Mouse (Mus musculus) WW6 (cell line): Measurements from ENCODE around the gene Ccdc188.

Experiments
- DNase-seq: peaks from one replicate; pipeline ENCODE4 v3.0.0-alpha.2; 2013; ENCODE audit warnings: low read depth, low spot score

Gene Ccdc188

GRCm38 (mm10) chr16:18234671-18235388 is 17.2 kb downstream of the Ccdc188 start, which contains the start of gene Zdhhc8:
TSS of gene Zdhhc8 (minus strand) at chr16:18235136.
- DNase-seq, result no peak

DNA sequence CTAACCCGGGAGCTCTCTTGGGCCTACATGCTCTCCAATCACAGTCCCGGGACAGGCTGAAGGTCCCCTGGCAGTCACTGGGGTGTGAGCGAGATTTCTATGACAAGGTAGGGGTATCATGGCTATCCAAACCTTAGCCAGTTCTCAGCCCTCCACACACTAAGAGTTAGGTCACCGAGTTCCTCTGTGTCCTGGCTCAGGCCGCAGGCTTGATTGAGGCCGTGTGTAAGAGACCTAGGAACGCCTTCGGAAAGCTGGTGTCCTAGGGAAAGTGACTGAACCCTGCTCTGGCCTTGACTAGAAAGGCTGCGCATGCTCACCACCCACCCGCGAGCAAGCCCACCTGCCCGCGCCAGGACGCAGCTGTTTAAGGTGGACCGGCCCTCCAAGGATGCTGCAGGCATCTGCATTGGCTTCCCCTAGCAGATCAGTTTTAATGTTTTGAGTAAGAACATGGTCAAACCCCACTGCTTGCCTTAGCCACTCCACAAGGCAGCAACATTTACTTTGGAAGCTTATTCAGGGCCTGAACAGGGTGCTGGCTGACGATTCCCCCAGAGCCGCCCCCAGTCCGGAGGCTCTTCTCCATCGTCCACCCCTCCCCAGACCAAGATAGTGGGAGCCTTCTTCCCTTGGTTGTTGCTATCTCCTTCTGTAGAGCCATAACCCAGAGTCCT is 17.8 kb downstream of the Ccdc188 start:
- no peak for DNase-seq

DNA sequence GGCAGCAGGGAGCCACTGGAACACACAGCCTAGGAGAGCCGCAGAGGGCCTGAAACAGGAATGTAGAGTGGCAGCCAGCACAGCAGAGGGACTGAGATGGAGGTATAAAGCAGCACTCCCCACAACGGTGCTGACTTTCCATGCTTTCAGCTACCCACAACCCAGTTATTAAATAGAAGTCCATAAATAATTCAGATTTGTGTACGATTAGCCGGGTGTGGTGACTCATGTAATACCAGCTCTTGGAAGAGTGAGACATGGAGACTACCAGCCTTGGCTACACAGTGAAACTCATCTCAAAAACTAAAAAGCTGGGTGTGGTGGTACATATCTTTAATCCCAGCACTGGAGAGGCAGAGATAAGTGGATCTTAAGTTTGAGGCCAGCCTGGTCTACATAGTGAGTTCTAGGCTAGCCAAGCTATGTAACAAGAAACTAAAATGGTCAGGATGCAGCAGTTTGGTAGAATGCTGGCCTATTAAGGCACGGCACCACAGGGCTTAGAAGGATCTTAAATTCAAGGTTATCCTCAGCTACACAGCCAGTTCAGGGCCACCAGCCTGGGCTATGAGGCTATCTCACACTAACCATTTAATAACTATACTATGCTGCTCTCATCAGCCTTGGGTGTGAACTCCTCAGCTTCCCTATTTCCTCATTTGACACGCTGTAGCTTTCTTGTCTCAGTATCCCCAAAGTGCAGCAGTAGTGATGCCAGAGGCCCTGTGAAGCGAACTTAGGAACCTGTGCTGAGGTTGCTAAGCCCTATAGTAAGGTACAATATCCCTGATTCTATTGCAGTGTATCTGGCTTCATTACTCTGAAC is 19.2 kb downstream of the Ccdc188 start:
- no peak for DNase-seq

DNA sequence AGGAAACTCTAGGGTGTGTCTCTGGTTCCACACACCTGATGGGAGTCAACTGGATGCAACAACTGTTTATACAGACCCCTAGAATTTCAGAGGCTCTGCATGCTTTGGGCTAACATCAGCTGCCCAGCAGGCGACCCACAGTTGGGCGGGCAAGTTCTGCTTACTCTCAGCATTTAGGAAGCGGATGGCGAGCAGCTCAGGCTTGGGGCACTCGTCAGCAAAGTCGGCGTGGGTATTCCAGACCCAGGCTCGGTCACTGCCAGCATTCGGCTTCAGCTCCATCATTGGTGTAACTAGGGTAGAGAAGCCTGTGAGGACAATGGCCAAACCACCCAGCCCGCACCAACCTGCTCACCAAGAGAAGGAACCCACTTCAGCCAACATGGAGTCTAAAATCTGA is 23.9 kb downstream of the Ccdc188 start:
- DNase-seq, result no peak

GRCm38 (mm10) chr16:18247521-18248399 is 30.1 kb downstream of the Ccdc188 start:
- DNase-seq, result no peak

- peak; percentile 96 for DNase-seq
Measured at GRCm38 (mm10) chr16:18248433-18249363, 31.0 kb downstream of the Ccdc188 start, which contains the start of the genes Trmt2a and Ranbp1. TSS of gene Trmt2a (plus strand) at chr16:18248679. TSS of gene Ranbp1 (minus strand) at chr16:18248732.

DNA sequence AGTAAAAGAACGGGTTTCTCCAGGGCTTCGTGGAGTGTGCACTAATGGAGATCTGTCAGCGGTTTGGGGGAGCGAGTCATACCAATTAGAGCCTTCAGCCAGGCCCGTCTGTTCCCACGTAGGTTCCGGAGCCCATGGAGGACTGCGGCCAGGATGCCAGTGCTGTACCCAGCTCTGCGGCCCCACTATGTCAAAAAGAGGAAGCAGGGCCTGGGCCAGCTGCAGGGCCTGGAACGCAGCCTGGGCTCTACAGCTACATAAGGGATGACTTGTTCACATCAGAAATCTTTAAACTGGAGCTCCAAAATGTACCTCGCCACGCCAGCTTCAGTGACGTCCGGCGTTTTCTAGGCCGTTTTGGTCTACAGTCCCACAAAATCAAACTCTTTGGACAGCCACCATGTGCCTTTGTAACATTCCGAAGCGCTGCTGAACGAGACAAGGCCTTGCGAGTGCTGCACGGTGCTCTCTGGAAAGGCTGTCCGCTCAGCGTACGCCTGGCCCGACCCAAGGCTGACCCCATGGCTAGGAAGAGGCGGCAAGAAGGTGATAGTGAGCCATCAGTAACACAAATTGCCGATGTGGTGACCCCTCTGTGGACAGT is 31.8 kb downstream of the Ccdc188 start:
- DNase-seq, result no peak

GRCm38 (mm10) chr16:18250231-18250630 is 32.6 kb downstream of the Ccdc188 start:
- no peak for DNase-seq

GRCm38 (mm10) chr16:18250828-18251790 is 33.4 kb downstream of the Ccdc188 start:
- no peak for DNase-seq

DNA sequence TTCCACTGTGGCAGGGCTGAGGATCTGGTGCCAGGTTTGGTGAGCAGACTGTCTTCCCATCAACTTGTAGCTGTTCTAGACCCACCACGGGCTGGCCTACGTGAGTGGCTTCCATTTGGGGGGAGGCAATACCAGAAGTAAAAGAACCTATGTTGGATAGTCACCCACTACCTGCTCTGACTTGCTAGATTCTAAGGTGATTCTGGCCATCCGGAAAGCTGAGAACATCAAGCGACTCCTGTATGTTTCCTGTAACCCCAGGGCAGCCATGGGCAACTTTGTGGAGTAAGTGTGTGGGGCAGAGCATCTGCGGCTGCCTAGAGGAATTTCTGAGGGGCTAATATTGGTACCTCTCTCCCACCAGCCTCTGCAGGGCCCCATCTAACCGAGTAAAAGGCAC is 35.1 kb downstream of the Ccdc188 start:
- DNase-seq, result no peak

DNA sequence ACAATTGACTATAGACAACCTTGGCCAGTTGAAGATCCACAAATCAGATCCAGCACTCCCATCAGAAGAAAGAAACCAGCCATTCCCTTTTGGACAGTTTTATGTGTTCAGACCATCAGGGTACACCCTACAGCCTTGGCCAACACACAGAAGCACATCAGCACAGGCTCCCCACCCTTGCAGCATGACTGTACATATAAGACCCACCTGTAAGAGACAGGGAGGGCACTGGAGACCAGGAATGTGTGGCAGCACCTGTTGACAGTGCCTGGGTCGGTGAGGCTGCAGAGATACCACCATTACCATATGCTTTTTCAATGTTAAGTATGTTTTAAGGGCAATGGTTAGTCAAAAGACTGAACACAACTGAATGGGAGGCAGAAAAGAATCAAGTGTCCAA is 36.2 kb downstream of the Ccdc188 start:
- DNase-seq, result no peak

GRCm38 (mm10) chr16:18258221-18258620 is 40.5 kb downstream of the Ccdc188 start, which contains the start of gene Gm49776:
TSS of gene Gm49776 (minus strand) at chr16:18258321.
- no peak for DNase-seq

- no peak for DNase-seq
Measured at GRCm38 (mm10) chr16:18265024-18265423, 47.3 kb downstream of the Ccdc188 start.

DNA sequence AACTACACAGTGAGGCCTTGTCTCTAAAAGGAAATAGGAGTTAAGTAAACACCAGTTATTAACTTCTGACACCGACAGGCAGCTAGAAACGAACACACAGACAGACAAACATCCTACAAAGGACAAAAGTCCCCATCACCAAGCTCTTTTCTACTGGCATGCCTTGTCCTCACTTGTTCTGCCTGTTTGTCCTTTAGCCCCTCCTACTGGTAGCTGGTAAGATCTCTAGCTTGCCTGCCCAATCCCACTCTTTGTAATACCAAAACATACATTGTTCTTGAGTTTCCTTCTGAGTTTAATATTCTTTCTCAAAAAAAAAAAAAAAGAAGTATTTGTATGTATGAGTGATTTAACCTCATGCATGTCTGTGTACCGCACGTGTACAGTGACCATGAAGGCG is 50.5 kb downstream of the Ccdc188 start:
- no peak for DNase-seq
